Mouse (Mus musculus) ES-Bruce4 (cell line): ENCODE results near the gene BC017158. TPM values are rescaled to one million over a fixed set of nuclear protein-coding genes. Genes with fewer than 3 reads are reported as not detected.

Experiments
- H3K27ac ChIP-seq: 2 replicates; pipeline ENCODE4 v1.5.1; 2012; ENCODE audit warnings: low read length, inconsistent platforms; ENCODE audit not compliant: insufficient read depth
- H3K27me3 ChIP-seq: 2 replicates; pipeline ENCODE4 v1.6.1; 2012; ENCODE audit warnings: mild to moderate bottlenecking, low read length, inconsistent platforms; ENCODE audit not compliant: control insufficient read depth, poor library complexity, insufficient read depth, severe bottlenecking
- H3K36me3 ChIP-seq: 2 replicates; pipeline ENCODE4 v1.6.1; 2012; ENCODE audit warnings: inconsistent platforms, mild to moderate bottlenecking, low read length, moderate library complexity; ENCODE audit not compliant: control insufficient read depth, poor library complexity, insufficient read depth, severe bottlenecking
- H3K4me1 ChIP-seq: one replicate; pipeline ENCODE4 v1.8.1; 2011; ENCODE audit warnings: low read length; ENCODE audit not compliant: control insufficient read depth, insufficient read depth
- H3K4me3 ChIP-seq: 2 replicates; pipeline ENCODE4 v1.5.1; 2011; ENCODE audit warnings: low read depth, mild to moderate bottlenecking, low read length
- H3K9ac ChIP-seq: 2 replicates; pipeline ENCODE4 v1.6.1; 2012; ENCODE audit warnings: low read depth, mild to moderate bottlenecking, inconsistent platforms; ENCODE audit not compliant: poor library complexity, severe bottlenecking
- H3K9me3 ChIP-seq: replicated peaks from 2 replicates; pipeline ENCODE4 v1.6.1; 2012; ENCODE audit warnings: mild to moderate bottlenecking, low read length, inconsistent platforms; ENCODE audit not compliant: control insufficient read depth, poor library complexity, insufficient read depth, severe bottlenecking
- CTCF ChIP-seq: IDR thresholded peaks from one replicate; pipeline ENCODE4 v1.8.1; 2011; ENCODE audit warnings: low read depth, low read length
- EP300 ChIP-seq: IDR thresholded peaks from 2 replicates; pipeline ENCODE4 v1.6.1; 2011; ENCODE audit warnings: low read depth, low read length; ENCODE audit not compliant: insufficient read depth
- POLR2A ChIP-seq: IDR thresholded peaks from one replicate; pipeline ENCODE4 v1.8.1; 2011; ENCODE audit warnings: low read length; ENCODE audit not compliant: insufficient read depth
- polyA plus RNA-seq: library from polyadenylated mRNA; stranded (reverse); fragments of >200 nt; gene quantifications from 2 replicates; pipeline ENCODE4 v1.2.4, GENCODE M21; 2011; ENCODE audit warnings: low read depth; ENCODE audit not compliant: missing spikeins, insufficient read depth, insufficient read length

BC017158 gene
- polyA plus RNA-seq, 1 experiment = 7.5 TPM

DNA sequence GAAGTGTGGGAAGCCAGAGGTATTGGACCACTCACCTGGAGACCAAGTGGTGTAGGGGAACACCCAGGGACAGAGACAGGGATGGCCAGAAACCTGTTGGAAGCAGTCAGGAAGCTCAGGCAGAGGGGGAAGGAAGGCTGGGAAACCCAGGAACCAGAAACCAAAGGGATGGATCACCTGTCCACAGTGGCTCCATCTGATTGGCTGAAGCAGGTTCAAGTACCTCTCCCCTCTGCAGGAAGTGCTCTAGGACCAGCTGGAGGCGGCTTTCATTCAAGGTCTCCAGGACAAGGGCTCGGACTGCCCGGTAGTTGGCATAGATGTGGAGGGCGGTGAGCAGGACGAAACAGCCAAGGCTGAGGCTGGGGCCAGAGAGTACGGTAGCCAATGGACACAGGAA is 21.9 kb downstream of the BC017158 start:
- peaks cover 3% of the 10 kb centered on the region; the same call in 1 of the 2 replicates for H3K36me3 ChIP-seq
- H3K27me3 ChIP-seq = no peaks in the 10 kb centered on the region
- no peak overlapping the region for H3K27ac ChIP-seq
- no peak overlapping the region for H3K4me3 ChIP-seq
- TF ChIP-seq POLR2A (no peak), CTCF (no peak), EP300 (no peak)
- H3K4me1 ChIP-seq = no peaks in the 10 kb centered on the region
- no peaks in the 10 kb centered on the region for H3K9me3 ChIP-seq
- no peak overlapping the region for H3K9ac ChIP-seq

DNA sequence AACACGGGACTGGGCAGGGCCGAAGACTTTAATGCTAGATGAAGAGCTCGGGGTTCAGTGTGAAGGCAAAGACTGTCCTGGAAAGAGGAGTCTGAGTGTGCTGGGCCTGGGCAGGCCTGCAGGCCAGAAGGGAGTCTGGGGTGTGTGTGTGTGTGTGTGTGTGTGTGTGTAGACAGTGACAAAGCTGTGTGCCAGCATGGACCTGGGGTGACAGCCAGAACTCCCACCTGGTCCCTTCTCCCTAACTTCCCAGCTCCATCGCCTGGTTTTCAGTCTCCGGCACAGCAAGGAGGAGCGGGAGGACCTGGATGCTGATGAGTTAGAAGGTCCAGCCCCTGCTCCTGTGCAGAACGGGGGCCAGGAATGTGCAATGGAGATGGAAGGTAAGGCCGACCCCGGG is 26.5 kb downstream of the BC017158 start:
- H3K4me1 ChIP-seq = no peaks in the 10 kb centered on the region
- H3K9ac ChIP-seq = no peak overlapping the region
- no peak overlapping the region for H3K4me3 ChIP-seq
- no peaks in the 10 kb centered on the region for H3K9me3 ChIP-seq
- TF ChIP-seq POLR2A (no peak), EP300 (no peak), CTCF (no peak)
- H3K27me3 ChIP-seq = no peaks in the 10 kb centered on the region
- peaks cover 3% of the 10 kb centered on the region; the same call in 1 of the 2 replicates for H3K36me3 ChIP-seq
- no peak overlapping the region for H3K27ac ChIP-seq

DNA sequence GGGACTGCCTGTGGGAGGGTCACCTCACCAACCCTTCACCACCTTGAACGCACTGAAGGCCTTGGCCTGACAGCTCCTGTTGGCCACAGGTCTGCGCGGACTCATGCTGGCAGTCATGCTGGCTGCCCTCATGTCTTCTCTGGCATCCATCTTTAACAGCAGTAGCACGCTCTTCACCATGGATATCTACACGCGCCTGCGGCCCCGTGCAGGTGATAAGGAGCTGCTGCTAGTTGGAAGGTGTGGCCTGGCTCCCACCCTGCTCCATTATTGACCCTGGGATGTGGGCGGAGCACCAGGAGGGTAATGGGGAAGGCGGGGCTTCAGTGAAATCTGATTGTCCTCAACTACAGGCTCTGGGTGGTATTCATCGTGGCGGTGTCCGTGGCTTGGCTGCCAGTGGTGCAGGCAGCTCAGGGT is 27.5 kb downstream of the BC017158 start:
- Histone ChIP-seq H3K4me1 (no peaks in the 10 kb centered on the region), H3K36me3 (no peaks in the 10 kb centered on the region), H3K4me3 (peak overlapping the region; percentile 14), H3K27ac (no peak overlapping the region), H3K27me3 (no peaks in the 10 kb centered on the region), H3K9me3 (no peaks in the 10 kb centered on the region), H3K9ac (no peak overlapping the region)
- no peak for TF ChIP-seq POLR2A
- no peak for TF ChIP-seq EP300
- no peak for TF ChIP-seq CTCF

DNA sequence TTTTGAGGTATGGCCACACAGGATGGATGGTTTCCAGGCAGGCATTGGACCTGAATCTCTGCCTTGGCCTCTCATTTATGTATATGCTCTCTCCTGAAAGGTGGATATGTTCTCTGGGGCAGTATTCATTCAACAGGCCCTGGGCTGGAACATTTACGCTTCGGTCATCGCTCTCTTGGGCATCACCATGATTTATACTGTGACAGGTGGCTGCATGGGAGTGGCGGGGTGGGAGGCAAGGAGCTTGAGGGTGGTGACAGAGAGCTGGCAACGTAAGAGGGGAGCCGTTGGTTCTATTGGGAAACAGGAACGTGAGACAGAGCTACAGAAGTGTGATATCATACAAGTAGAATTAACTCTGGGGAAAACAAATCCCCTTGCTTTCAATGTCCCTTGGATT is 30.2 kb downstream of the BC017158 start:
- no peak overlapping the region for H3K9ac ChIP-seq
- no peaks in the 10 kb centered on the region for H3K9me3 ChIP-seq
- no peaks in the 10 kb centered on the region for H3K27me3 ChIP-seq
- TF ChIP-seq POLR2A (no peak), EP300 (no peak), CTCF (no peak)
- H3K4me3 ChIP-seq = no peak overlapping the region
- no peaks in the 10 kb centered on the region for H3K36me3 ChIP-seq
- no peak overlapping the region for H3K27ac ChIP-seq
- H3K4me1 ChIP-seq = no peaks in the 10 kb centered on the region

DNA sequence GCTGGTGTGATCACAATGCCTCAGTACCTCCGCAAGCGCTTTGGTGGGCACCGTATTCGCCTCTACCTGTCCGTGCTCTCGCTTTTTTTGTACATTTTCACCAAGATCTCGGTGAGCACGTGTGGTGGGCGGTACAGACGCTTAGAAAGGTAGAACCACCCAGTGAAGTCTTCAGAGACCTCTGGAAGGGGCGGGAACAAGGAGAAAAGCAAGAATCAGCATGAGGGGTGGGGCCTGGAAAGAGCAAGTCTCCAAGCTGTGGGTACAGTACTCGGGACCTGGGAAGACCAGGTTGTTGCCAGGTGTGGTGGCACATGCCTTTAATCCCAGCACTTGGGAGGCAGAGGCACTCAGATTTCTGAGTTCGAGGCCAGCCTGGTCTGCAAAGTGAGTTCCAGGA is 30.6 kb downstream of the BC017158 start:
- H3K27me3 ChIP-seq = no peaks in the 10 kb centered on the region
- TF ChIP-seq EP300 = no peak
- TF ChIP-seq CTCF = no peak
- TF ChIP-seq POLR2A = no peak
- no peaks in the 10 kb centered on the region for H3K36me3 ChIP-seq
- no peak overlapping the region for H3K9ac ChIP-seq
- no peaks in the 10 kb centered on the region for H3K9me3 ChIP-seq
- no peak overlapping the region for H3K27ac ChIP-seq
- no peaks in the 10 kb centered on the region for H3K4me1 ChIP-seq
- H3K4me3 ChIP-seq = no peak overlapping the region

DNA sequence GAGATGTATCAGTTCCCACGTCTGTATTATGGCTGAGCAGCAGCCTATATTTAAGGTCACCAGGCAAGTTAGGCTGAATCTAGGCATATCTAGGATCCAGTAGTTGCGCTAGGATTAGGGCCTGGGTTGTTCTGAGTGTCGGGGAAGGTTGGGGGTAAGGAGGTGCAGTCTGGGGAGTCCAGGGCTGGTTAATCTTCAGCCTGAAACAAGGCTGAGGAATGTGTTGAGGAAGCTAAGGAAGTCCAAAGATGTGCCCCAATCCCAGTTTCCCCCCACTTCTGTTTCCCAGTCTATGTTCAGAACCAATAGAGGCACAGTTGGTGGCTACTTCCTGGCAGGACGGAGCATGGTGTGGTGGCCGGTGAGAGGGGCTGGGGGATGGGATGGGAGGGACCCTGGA is 31.9 kb downstream of the BC017158 start:
- Histone ChIP-seq H3K27ac (no peak overlapping the region), H3K4me3 (no peak overlapping the region), H3K27me3 (no peaks in the 10 kb centered on the region), H3K4me1 (no peaks in the 10 kb centered on the region), H3K9me3 (no peaks in the 10 kb centered on the region), H3K36me3 (no peaks in the 10 kb centered on the region), H3K9ac (no peak overlapping the region)
- TF ChIP-seq CTCF (no peak), EP300 (no peak), POLR2A (no peak)
